Mouse (Mus musculus) MN1 (cell line): ENCODE measurements around the gene Slc16a11.

Experiments used
- DNase-seq: peaks from one replicate; pipeline ENCODE4 v3.0.0-alpha.2; 2016; ENCODE audit warnings: low spot score

Gene Slc16a11

GRCm38 (mm10) chr11:70225798-70226601 is 13.4 kb downstream of the Slc16a11 start:
- no peak for DNase-seq

- no peak for DNase-seq
Observed at GRCm38 (mm10) chr11:70226602-70226890, 14.0 kb downstream of the Slc16a11 start.

GRCm38 (mm10) chr11:70227126-70227525 is 14.6 kb downstream of the Slc16a11 start:
- no peak for DNase-seq

GRCm38 (mm10) chr11:70227661-70228245 is 15.2 kb downstream of the Slc16a11 start:
- no peak for DNase-seq

DNA sequence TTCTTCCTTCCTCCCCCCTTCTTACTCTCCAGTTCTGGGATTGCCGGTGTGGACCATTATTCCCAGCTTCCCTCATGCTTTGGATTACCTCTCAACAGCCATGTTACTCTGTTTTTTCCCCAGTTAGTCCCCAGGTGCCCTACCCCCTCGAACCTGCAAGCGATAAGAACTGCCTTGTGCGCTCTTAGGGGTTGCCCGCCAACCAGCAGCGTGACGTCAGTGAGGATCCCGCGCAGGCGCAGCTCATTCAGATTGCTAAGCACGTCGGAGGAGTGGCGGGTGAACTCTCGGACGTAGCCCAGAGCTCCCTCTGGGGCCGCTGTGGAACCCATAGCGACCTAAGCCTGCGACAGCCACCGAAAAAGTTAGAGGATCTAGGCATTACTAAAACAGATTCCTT is 16.3 kb downstream of the Slc16a11 start:
- DNase-seq, result peak; percentile 77

DNA sequence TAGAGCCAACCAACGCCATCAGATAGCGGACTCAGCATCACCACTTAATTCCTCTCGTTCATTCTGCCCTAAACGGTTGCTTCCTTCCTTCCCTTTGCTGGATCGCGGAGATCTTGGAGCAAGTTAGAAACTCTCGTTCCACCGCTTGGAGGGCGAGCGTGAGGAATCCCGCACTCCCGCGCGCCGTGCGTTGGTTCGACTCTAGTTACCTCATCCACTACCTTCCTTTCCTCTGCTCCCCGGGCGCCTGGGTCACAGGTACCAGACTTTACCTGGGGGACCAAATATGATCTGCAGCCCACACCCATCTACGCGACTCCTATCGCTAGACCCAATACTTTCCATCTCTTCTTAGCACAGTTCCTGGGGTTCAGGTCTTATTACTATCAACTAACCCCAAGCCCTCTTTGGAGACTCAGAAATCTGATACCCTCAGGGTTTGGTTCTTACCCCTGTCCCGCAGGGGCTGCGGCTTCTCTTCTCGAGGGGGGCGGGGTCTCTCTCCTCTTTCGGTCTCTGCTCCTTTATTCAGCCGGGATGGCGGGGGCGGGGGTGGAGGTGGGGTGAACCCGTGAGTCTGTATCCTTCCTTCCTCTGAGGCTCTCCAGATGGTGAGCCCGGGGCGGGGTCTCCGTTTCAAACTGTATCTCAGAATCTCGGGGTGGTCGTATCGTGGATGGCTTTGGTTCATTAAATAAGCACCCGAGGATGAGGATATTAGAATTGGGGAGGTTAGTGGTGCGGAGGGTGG is 16.9 kb downstream of the Slc16a11 start, which contains the start of gene Bcl6b:
Bcl6b (minus strand) TSS at position 539 of the 751 bp plus-strand sequence.
- DNase-seq, result peak; percentile 32

GRCm38 (mm10) chr11:70230239-70230727 is 17.7 kb downstream of the Slc16a11 start:
- peak; percentile 91 for DNase-seq

GRCm38 (mm10) chr11:70232546-70232945 is 20.0 kb downstream of the Slc16a11 start:
- peak; percentile 69 for DNase-seq

DNA sequence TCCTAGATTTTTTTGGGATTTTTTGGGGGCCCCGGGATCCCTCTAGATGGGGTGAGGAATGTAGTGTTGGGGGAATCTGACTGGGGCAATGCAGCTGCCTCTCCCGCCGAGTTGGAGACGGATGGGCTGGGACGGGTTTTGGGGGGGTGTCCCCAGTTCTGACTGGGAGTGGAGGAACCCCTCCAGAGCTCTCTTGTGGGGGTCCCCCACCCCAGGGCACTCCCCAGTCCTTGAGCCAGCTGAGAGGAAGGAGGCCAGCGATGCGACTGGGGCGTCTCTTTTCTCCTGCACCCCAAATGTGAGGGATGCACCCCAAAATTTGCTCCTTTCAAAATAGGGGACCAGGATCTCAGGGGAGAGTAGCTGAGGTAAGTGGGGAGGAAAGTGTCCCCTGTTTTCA is 20.5 kb downstream of the Slc16a11 start:
- DNase-seq, result no peak

- DNase-seq, result no peak
Observed at GRCm38 (mm10) chr11:70234037-70234436, 21.5 kb downstream of the Slc16a11 start.

DNA sequence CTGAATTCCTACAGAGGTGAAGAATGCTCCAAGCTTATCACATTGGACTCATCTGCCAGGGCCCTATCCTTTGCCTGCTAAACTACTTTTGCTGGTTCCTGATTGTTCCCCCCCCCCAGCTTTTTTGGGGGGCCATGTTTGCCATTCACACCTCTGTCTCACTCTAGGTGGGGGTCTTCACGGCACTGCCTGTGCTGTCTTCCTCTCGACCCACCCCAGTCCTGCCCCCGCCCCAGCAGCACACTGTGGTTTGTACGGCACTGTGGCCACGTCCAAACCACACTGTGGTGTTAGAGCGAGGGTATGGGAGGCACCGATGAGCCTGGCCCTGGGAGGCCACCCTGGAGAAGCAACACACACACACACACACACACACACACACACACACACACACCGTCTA is 21.9 kb downstream of the Slc16a11 start:
- DNase-seq, result no peak

DNA sequence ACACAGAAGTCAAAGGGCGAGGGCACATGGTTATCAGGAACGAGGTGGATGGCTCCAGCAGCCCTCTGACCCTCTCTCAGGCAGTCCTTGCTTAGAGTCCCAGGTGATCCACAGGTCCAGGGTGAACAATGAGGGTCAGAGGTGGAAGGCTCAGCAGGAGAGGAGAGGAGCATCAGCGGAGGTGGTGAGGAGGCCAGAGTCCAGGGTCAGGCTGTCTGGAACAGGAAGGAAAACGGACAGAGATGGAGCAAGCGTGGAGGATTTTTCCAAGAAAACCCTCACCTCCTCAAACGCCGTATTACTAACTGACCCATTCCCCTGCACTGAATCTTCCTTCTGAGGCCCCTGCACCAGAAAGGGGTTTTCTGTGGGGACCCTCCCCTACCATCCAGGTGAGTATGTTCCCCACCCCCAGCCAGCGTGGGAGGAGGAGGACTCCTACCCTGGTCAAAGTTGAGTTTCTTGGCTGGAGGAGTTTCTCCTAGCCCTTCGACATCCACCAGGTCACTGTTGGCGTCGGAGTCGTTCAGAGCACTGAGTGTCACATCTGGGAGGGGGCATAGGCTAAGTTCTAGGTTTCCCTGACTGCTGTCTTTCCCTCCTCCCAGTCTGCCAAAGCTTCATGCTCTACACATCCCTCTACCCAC is 22.8 kb downstream of the Slc16a11 start:
- no peak for DNase-seq

DNA sequence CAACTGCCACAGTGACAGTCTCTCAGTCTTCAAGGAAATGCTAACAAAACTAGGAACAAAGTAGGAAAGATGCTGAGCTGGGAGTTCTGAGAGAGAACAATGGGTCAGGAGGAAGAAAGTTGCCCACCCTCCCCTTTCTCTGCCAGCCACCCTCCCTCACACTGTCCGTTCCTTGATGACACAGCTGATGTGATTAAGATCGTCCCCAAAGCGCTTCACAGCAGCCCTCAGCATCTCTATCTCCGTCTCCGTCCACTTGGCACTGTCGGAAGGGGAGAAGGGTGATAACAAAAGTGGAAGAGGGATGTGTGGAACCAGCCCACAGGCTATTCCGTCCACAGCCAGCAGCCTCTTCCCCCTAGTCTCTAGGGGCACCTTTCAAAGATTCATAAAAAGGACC is 24.2 kb downstream of the Slc16a11 start:
- no peak for DNase-seq

DNA sequence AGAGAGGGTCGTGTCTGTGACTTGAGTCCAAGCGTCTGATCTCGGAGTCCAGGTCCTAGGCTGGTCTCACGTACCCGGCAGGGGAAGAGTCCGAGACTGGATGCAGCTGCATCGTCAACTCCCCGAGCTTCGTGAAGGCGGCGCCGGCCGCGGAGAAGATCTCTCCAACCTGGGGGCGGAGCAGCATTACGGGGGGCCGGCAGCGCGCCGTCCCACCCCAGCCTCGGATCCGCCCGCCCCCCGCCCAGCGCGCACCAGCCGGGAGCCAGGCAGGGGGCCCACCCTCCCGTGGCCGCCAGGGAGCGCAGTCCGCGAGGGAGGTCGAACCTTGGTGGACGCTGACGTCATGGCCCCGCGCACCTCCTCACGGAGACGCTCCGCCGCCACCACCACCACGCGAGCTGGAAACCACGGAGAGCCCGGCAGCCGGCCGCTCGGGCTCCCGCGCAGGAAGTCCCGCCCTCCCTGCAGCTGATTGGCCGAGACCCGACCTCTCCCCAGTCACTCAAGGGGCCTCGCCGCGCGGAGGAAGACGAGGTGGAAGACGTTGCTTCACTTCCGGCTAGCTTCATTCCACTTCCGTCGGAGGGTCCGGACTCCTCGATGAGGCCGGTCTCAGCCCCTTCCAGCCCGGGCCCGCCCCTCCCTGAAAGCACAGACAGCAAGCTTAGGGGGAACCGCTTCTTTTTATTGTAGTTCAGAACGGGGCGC is 25.1 kb downstream of the Slc16a11 start, which contains the start of gene 0610010K14Rik:
0610010K14Rik (minus strand) TSS at position 458 of the 711 bp plus-strand sequence.
- peak; percentile 98 for DNase-seq

- peak; percentile 62 for DNase-seq
Observed at GRCm38 (mm10) chr11:70238591-70239440, 26.3 kb downstream of the Slc16a11 start.

DNA sequence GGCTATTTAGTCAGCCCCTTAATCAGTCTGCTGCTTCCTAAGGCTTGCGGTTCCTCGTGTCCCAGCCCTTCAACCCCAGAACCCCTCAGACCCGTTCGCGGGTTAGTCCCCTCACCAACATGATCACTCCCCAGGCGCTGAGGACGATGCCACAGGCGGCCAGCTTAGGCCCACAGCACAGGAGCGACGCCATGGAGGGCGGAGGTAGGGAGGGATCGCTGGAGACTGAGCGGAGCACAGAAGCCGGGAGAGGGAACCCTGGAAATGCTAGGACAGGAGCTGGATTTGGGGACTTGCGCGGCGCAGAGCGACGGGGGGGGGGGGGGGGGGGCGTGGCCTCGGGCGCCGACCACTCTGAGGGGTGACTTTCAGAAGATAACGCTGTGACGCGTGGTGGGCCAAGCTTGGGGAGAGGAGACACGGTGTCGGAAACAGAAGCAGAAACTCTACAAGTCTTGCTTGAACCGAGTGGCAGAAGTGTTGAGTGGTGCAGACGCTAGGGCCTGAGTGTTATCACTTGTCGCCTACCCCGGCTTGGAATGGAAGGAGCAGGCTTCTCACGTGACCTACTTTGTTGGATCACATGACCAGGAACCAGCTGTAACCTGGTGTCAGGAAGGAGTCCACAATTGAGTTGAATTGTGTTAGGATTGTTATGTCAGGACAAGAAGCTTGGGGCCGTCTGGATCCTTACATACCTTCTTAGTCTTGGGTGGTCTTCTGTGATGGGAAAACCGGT is 27.2 kb downstream of the Slc16a11 start, which contains the start of the genes Gm21988 and Rnasek:
Gm21988 (minus strand) TSS at position 290 of the 739 bp plus-strand sequence.
Rnasek (minus strand) TSS at position 302 of the 739 bp plus-strand sequence.
- peak; percentile 87 for DNase-seq

DNA sequence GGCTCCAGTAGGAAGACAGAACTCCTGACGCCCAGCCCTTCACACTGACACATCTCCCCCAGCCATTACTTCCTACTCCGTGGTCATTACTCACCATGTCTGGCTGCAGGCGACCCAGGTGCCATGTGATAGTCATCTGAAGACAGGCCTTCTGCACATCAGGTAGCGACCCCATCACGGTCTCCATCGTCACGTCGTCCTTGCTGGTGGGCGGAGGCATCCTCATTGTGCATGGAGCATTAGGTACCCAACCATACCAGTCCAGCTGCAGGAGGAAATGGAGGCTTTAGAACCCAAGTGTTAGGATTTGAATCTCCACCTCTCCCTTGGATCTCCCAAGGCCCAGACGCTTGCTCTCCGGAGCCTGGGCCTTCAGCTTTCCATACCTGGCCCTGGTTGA is 30.0 kb downstream of the Slc16a11 start:
- DNase-seq, result no peak

- peak; percentile 45 for DNase-seq
Observed at GRCm38 (mm10) chr11:70247136-70247845, 34.7 kb downstream of the Slc16a11 start.

GRCm38 (mm10) chr11:70250150-70250549 is 37.6 kb downstream of the Slc16a11 start:
- no peak for DNase-seq
